Mouse (Mus musculus) kidney, adult 11 months (tissue): Measurements from ENCODE around the gene Olfr136.

Experiments
- DNase-seq: peaks from one replicate; pipeline ENCODE4 v3.0.0; 2022

Olfr136 gene

GRCm38 (mm10) chr17:38329531-38329930, at the start of gene Olfr136:
TSS of gene Olfr136 (plus strand) at chr17:38329831.
- DNase-seq, result no peak

- DNase-seq, result no peak
Measured at GRCm38 (mm10) chr17:38307470-38307869, 22.2 kb upstream of the Olfr136 start, which contains the start of gene Olfr137. TSS of gene Olfr137 (minus strand) at chr17:38307570.
